Mouse (Mus musculus) liver, postnatal 0 days (tissue): ENCODE measurements around the gene H2-Q6.
"Not testable (repeated sequence)": the region's sequence is repeated elsewhere in the genome, so short reads cannot be mapped to it uniquely, and the experiment has no call there.

Experiments
- CTCF ChIP-seq: sonication (generic); IDR thresholded peaks from 2 replicates; pipeline ENCODE4 v1.5.1; 2016; ENCODE audit warnings: antibody characterized with exemption, low read depth
- EP300 ChIP-seq: IDR thresholded peaks from 2 replicates; pipeline ENCODE4 v1.6.1; 2016; ENCODE audit warnings: antibody characterized with exemption, low read depth, mild to moderate bottlenecking

DNA sequence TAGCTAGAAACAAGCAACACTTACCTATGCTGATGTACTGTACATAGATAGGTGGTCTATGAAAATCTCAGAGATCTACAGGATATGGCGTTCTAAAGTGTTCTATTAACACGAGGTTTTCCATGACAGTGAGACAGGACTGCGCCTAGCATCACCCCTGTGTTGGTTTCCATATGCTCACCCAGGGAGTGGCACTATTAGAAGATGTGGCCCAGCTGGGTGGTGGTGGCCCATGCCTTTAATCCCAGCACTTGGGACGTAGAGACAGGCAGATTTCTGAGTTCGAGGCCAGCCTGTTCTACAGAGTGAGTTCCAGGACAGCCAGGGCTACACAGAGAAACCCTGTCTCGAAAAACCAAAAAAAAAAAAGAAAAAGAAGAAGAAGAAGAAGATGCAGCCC lies 6.0 kb downstream of the H2-Q6 start:
- TF ChIP-seq CTCF, EP300: not testable (repeated sequence)
